Mouse (Mus musculus) 3T3-L1 (cell line): Measurements from ENCODE around the gene Ppie.
"Not testable (repeated sequence)": the region's sequence is repeated elsewhere in the genome, so short reads cannot be mapped to it uniquely, and the experiment has no call there.

Experiments used
- DNase-seq: peaks from one replicate; pipeline ENCODE4 v3.0.0-alpha.2; 2015; ENCODE audit warnings: low read depth, low spot score

Ppie gene

GRCm38 (mm10) chr4:123114651-123115050, 25.1 kb downstream of the Ppie start:
- not testable (repeated sequence) for DNase-seq

DNA sequence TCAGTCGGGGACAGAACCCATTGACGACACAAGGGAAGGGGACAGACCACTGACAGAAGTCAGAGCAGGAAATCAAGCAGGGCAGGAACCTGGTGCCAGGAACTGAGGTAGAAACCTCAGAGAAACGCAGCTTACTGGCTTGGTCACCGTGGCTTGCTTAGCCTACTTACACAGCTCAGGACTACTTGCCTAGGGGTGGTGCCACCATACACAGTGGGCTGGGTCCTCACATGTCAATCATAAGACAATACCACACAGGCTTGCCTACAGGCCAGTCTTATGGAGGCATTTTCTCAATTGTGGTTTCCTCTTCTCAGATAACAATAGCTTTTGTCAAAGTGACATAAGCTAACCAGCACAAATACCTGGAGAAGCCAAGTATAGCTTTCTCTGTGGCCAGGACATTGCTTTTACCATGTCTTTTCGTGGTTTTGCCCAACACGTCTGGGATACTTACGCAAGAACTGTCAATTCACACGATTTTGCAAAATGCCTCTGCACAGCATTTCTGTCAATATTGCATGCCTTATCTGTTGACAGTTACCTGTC, 27.5 kb downstream of the Ppie start:
- peak; percentile 28 for DNase-seq

DNA sequence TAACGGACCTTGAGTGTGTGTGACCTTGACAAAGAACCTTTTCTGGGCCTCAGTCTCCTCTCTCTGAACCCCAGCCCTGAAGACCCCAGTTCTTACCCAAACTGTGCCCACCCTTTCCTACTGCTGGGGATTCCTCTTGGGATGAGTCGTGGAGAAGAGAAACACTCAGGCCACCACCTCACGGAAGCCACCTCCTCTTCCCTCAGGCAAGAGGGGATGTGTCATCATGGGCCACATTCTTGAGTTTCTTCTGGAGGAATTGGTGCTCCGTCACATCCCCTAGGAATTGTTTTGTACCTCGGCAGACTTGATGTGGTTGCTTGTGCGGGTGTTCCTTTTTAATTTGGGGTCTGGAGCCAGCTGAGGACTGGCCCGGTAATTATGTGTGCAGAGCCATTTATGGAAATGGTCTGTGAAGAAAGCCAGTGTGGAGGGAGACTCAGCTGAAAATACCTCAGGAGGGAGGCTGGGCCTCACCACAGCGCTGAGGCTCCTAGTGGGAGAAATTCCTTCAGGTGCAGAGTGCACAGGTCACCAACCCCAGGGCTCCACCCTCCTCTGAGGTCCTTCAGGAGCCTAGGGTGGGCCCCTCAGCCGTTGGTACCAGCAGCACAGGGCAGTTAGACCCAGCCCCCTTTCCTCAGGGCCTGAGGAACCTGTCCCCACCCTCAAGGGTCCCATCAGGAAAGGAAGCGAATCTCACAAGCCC, 28.3 kb downstream of the Ppie start:
- peak; percentile 58 for DNase-seq

GRCm38 (mm10) chr4:123110751-123111150, 29.0 kb downstream of the Ppie start:
- no peak for DNase-seq

GRCm38 (mm10) chr4:123108056-123108455, 31.7 kb downstream of the Ppie start:
- no peak for DNase-seq

- peak; percentile 80 for DNase-seq
Observed at GRCm38 (mm10) chr4:123106864-123107263, 32.9 kb downstream of the Ppie start.

DNA sequence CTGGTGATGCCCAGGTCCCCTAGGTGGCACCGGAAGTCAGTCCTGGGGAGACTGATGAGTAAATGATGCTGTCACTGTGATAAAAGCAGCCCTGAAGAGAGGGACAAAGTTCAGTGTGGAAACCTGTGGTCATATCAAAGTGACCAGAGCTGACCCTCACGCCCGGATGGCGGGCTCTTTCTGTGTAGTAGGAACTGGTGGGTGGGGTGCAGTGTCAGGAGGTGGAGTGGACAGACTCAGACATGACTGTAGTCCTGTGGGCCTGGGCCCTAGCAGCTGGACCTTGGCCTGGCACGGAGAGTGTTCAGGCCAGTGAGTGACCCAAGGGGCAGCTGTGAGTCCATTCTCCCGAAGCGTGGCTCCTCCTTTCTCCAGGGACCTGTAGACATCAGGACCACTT, 33.8 kb downstream of the Ppie start:
- DNase-seq = not testable (repeated sequence)

GRCm38 (mm10) chr4:123105451-123105790, 34.3 kb downstream of the Ppie start:
- DNase-seq = no peak

DNA sequence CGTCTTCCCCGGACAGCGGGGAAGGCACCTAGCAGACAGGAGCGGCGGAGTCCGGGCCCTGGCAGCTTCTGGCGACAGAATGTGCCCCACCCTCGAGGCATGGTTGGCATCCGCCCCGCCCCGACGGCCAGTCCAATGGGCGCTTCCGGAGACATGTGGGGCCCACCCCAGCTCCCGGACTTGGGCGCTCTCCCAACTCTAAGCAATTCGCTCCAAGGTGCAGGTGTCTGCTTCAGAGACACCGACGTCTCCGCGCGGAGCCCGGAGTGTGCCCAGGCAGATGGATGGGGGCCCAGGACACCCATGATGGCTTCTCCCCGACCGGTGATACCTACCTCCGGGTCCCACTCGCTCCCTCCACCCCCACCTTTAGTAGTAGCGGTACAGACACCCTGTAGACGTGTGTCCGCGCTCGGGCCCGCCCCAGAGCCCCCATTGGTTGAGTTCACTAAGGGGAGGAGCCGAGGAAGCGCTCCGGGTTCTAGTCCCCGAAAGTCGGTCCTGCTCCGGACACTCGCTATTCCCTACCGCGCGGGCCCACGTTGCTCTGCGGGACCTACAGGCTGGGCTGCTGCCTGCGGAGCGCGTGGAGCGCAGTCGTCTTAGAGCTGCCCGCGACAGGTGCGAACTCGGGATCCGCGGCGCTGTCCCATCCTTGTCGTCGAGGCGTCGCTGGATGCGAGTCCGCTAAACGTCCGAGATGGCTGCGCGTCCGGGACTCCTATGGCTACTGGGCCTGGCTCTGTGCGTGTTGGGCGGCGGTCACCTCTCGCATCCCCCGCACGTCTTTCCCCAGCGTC, 34.9 kb downstream of the Ppie start, which contains the start of gene Bmp8b:
TSS of gene Bmp8b (plus strand) at position 515 of the 800 bp plus-strand sequence.
- DNase-seq = no peak

GRCm38 (mm10) chr4:123093869-123094268, 45.9 kb downstream of the Ppie start:
- no peak for DNase-seq

- no peak for DNase-seq
Observed at GRCm38 (mm10) chr4:123093064-123093776, 46.5 kb downstream of the Ppie start.

DNA sequence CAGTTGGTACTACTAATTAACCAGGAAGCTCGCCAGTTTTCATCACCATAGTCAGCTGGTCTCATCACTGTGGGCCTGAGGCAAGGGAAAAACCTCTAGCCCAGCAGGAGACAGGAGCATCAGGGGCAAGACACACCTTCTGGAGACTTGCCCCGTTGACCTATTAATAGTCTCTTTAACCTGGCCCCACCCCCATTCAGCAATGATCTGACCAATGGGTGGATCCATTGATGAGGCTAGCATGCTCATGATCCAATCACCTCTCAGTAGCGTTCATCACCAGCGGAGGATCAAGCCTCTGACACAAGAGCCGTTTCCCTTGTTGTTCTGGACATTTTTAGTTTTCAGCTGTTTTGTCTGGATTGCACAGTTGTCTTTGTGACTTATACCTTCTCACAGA, 47.1 kb downstream of the Ppie start:
- no peak for DNase-seq

- no peak for DNase-seq
Observed at GRCm38 (mm10) chr4:123086381-123086780, 53.4 kb downstream of the Ppie start.

DNA sequence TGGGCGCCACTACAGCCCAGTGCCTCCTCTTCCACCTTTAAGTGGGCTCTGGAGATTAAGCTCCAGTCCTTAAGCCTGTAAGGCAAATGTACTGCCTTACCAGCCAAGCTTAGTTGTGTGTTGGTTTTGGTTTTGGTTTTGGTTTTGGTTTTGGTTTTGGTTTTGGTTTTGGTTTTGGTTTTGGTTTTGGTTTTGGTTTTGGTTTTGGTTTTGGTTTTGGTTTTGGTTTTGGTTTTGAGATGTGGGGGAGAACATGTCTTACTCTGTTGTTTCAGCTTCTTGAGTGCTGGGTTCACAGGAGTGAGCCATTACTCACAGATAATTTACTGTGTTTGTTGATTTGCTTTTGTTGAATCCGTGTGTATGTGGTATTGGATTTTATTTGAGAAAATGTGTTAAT, 54.5 kb downstream of the Ppie start:
- no peak for DNase-seq

DNA sequence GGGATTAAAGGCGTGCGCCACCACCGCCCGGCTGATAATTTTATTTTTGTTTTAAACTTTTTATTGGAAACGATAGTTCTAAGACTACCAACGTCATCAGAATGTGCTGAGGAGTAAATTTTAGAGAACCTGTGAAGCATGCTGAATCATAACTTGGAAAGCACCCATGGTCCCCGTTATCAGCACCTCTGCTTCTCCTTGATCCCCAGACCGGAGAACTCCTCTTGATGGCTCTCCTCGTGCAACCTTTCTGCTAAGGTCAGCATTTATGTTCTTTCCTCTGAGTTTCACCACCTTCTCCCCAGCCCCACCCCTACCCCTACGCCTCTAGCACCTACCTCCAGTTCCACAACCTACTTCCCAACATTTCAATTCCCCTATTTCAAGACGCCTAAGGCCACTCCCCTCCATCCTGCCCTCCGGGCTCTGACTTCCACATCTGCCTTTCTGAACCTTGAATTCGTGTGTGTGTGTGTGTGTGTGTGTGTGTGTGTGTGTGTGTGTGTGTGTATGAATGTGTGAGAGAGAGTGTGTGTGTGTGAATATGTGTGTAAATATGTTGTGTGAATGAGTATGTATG, 56.3 kb downstream of the Ppie start:
- no peak for DNase-seq

- DNase-seq = peak; percentile 66
Observed at GRCm38 (mm10) chr4:123082283-123083163, 57.2 kb downstream of the Ppie start.

- DNase-seq = no peak
Observed at GRCm38 (mm10) chr4:123080791-123081190, 59.0 kb downstream of the Ppie start.

- DNase-seq = no peak
Observed at GRCm38 (mm10) chr4:123078231-123078630, 61.5 kb downstream of the Ppie start.
